Mouse (Mus musculus) testis, adult 2 months (tissue): ENCODE data around the gene Cers1. TPM values are rescaled to one million over a fixed set of nuclear protein-coding genes. Genes with fewer than 3 reads are reported as not detected.

ENCODE experiments used
- H3K27ac ChIP-seq: fragments of 200-500 bp; 2 replicates; pipeline ENCODE4 v1.5.1; 2012; ENCODE audit warnings: low read depth, low read length; ENCODE audit not compliant: control insufficient read depth, insufficient read depth
- H3K27me3 ChIP-seq: fragments of 200-500 bp; 2 replicates; pipeline ENCODE4 v1.6.1; 2012; ENCODE audit warnings: mild to moderate bottlenecking, low read length, moderate library complexity; ENCODE audit not compliant: control insufficient read depth, insufficient read depth
- H3K36me3 ChIP-seq: fragments of 200-500 bp; 2 replicates; pipeline ENCODE4 v1.6.1; 2012; ENCODE audit warnings: mild to moderate bottlenecking, low read length; ENCODE audit not compliant: control insufficient read depth, insufficient read depth
- H3K4me1 ChIP-seq: fragments of 200-500 bp; 2 replicates; pipeline ENCODE4 v1.6.1; 2012; ENCODE audit warnings: low read length; ENCODE audit not compliant: control insufficient read depth, insufficient read depth
- H3K4me3 ChIP-seq: fragments of 200-500 bp; 2 replicates; pipeline ENCODE4 v1.5.1; 2012; ENCODE audit warnings: low read depth, mild to moderate bottlenecking, low read length, moderate library complexity, mixed read lengths; ENCODE audit not compliant: control insufficient read depth
- CTCF ChIP-seq: fragments of 200-500 bp; IDR thresholded peaks from 2 replicates; pipeline ENCODE4 v1.5.1; 2012; ENCODE audit warnings: low read depth, mild to moderate bottlenecking, inconsistent platforms, low read length, moderate library complexity; ENCODE audit not compliant: control insufficient read depth, insufficient read depth, insufficient replicate concordance
- POLR2A ChIP-seq: fragments of 200-500 bp; IDR thresholded peaks from 2 replicates; pipeline ENCODE4 v1.6.1; 2012; ENCODE audit warnings: low read depth, mild to moderate bottlenecking, inconsistent platforms, low read length, moderate library complexity; ENCODE audit not compliant: control insufficient read depth
- polyA plus RNA-seq: library from polyadenylated mRNA; depleted of rRNA; stranded (reverse); fragments of >200 nt; gene quantifications from 2 replicates; pipeline ENCODE4 v1.2.3, GENCODE M21; 2012

Cers1 gene
- polyA plus RNA-seq, 1 experiment: 0.43 TPM

- TF ChIP-seq CTCF: no peak
- TF ChIP-seq POLR2A: no peak
- H3K36me3 ChIP-seq: no peaks in the 10 kb centered on the region
- peaks cover 19% of the 10 kb centered on the region for H3K4me1 ChIP-seq
- H3K27ac ChIP-seq: no peak overlapping the region
- no peaks in the 10 kb centered on the region for H3K27me3 ChIP-seq
- H3K4me3 ChIP-seq: no peak overlapping the region
Measured at GRCm38 (mm10) chr8:70317872-70318271, 2.3 kb downstream of the Cers1 start.

DNA sequence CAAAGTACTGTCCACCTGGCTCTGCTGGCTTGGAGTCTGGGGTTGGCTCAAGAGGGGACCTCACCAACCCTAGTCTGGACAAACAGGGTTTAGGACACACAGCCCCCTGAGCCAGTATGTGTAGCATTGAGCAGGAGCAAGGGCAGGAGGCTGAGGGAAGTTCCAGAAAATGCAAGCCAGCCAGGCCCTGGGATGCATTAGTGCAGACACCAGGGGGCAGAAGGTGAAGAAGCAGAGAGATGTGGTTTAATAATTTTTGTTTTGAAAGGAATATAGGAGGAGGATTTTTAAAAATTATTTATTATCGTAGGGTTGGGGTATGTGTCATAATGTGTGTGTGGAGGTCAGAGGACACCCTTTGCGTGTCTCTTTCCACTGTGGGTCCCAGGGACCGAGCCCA, 8.1 kb downstream of the Cers1 start:
- Histone ChIP-seq H3K27ac (no peak overlapping the region), H3K4me3 (no peak overlapping the region), H3K27me3 (no peaks in the 10 kb centered on the region), H3K36me3 (no peaks in the 10 kb centered on the region), H3K4me1 (peaks cover 7% of the 10 kb centered on the region)
- TF ChIP-seq CTCF (0 out of 2 replicates have a peak, but pooled peaks have one; percentile 1), POLR2A (no peak)

DNA sequence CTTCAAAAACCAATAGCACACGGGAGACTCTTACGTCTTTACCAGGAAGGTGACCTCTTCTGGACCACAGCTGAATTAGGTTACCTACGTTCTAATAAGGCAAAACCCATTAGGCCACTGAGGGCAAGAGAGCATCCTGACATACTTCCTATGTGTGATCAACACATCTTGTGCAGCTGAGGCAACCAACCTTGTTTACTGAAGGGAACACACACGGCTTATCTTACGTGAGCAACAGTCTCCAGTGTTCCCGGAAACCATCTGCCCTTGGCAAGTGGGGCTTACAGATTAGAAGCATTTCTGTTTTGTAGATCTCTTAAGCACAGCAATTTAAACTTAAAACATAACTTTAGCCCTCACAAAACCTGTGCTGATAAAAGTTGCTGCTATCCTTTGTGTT, 11.9 kb downstream of the Cers1 start:
- no peaks in the 10 kb centered on the region for H3K36me3 ChIP-seq
- H3K27ac ChIP-seq: no peak overlapping the region

DNA sequence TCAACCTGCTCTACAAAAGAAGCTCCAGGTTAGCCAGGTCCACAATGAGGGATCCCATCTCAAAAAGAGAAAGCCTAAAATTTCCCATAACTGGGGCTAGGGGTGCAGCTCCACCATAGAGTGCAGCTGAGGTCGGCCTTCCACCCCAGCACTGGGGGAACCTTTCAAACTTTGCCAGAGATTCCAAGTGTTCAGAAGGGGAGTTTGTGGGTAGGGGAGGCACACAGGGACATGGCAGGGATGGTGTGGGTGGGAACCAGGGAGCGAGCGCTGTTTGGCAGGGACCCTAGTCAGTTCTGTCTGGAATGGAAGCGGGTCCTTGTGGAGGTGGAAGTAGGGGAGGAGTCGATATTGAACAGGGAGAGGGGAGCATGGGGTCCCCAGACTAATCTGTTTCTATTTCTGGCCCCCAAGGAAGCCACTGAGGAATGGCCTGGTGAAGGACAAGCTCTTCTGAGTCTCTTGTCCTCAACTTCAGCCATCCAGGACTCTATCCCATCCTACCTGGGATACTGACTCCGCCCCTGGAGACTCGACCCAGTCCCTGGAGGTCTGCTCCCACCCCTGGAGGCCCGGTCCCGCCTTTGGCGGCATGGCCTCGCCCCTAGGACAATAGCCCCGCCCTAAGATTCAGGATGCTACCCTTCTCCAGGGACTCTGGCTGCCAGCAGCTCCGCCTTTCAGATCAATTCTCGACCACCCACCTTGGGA, 13.7 kb downstream of the Cers1 start, which contains the start of gene Gdf1:
Gene Gdf1 (plus strand): TSS at position 694 of the 711 bp plus-strand sequence.
- Histone ChIP-seq H3K27me3 (no peaks in the 10 kb centered on the region), H3K36me3 (peaks cover 2% of the 10 kb centered on the region), H3K4me3 (peak within 1 kb of the TSS; percentile 26; the same call in 1 of the 2 replicates), H3K27ac (no peak within 1 kb of the TSS), H3K4me1 (peaks cover 35% of the 10 kb centered on the region)
- TF ChIP-seq POLR2A: no peak
- TF ChIP-seq CTCF: no peak

More for the DNA sequence above, 11.9 kb downstream of the Cers1 start:
- peaks cover 35% of the 10 kb centered on the region for H3K4me1 ChIP-seq
- H3K27me3 ChIP-seq: no peaks in the 10 kb centered on the region
- TF ChIP-seq POLR2A (no peak), CTCF (no peak)
- H3K4me3 ChIP-seq: no peak overlapping the region

DNA sequence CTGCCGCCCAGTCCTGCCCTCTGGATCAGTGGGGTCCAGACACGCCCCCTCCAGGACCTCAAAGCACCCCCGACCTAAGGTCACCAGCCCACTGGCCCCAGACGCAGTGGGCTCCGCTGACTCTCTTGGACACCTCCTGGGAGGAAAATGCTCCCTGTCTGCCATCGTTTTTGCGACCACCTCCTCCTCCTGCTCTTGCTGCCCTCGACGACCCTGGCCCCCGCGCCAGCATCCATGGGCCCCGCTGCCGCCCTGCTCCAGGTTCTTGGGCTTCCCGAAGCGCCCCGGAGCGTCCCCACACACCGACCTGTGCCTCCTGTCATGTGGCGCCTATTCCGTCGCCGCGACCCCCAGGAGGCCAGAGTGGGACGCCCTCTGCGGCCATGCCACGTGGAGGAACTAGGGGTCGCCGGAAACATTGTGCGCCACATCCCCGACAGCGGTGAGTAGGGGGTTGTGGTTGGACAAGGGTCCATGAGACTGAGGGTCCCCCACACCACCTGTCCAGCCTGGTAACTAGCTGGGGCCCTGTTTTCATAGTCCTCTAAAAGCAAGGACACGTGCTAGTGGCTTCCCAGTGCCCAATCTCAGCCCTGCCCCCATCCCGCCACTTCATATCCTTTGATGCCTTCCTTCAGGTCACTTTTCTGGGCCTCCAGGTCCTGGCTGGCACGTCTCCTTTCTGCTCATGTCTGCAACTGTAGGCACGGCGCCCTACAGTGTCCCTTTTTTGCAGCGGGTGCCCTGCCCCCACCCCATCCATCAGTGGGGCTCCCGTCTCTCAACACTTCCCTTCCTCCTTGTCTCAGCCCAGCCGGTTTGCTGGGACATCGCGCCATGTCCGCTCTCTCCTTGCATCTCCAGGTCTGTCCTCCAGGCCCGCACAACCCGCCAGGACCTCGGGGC, 14.5 kb downstream of the Cers1 start:
- Histone ChIP-seq H3K27me3 (no peaks in the 10 kb centered on the region), H3K4me3 (peak overlapping the region; percentile 26; the same call in 1 of the 2 replicates), H3K4me1 (peaks cover 35% of the 10 kb centered on the region), H3K27ac (no peak overlapping the region), H3K36me3 (peaks cover 2% of the 10 kb centered on the region)
- TF ChIP-seq POLR2A: no peak
- TF ChIP-seq CTCF: no peak; the same call in 1 of the 2 replicates

- H3K4me1 ChIP-seq: peaks cover 35% of the 10 kb centered on the region
- peak overlapping the region; percentile 30 for H3K4me3 ChIP-seq
- H3K36me3 ChIP-seq: peaks cover 5% of the 10 kb centered on the region
- TF ChIP-seq CTCF: no peak; the same call in 1 of the 2 replicates
- no peak for TF ChIP-seq POLR2A
- H3K27ac ChIP-seq: no peak overlapping the region
- no peaks in the 10 kb centered on the region for H3K27me3 ChIP-seq
Measured at GRCm38 (mm10) chr8:70330741-70331364, 15.3 kb downstream of the Cers1 start.
